Mouse (Mus musculus) thymus, adult 18-20 months (tissue): ENCODE measurements around the gene 3110070M22Rik.
"Not testable (repeated sequence)": the region's sequence is repeated elsewhere in the genome, so short reads cannot be mapped to it uniquely, and the experiment has no call there.

Source experiments
- DNase-seq, 2 experiments: peaks; one replicate each; pipeline ENCODE4 v3.0.0; 2022; ENCODE audit warnings: mixed read lengths in 2 of 2

3110070M22Rik gene

DNA sequence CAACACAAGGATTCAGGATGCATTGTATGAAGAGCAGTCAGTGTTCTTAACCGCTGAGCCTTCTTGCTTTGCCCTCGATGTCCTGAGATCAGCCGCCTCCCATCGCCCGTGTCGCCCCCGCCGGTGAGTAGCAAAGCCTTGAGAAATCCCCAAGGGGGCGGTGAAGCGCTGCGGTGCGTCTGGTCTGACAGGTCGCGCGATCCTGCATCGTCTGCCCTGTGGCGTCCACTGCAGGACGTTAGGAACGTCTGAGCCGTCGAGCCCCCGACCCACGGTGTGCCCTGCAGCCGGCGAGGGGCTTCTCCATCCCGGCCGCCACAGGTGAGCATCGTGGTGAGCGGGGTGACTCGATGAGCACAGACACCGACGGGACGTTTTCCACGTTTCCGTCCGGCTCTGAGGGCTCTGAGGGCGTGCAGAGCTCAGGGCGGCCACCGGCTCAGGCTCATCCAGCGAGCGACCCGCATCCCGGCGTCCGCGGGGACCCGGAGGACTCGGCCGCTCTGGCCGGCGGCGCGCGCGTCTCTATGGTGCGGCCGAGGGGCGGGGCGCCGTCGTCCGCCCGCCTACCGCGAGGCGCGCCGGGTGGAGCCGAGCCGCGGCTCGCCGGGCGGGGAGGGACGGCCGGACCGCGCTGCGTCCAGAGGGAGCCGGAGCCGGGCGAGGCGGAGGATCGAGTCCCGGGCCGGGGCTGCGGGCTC is at the start of gene 3110070M22Rik, which contains the start of gene Tmem267:
3110070M22Rik (minus strand) TSS at position 504 of the 701 bp plus-strand sequence.
Tmem267 (plus strand) TSS at position 160 of the 701 bp plus-strand sequence.
- peak; percentile 65 to 70 for DNase-seq

DNA sequence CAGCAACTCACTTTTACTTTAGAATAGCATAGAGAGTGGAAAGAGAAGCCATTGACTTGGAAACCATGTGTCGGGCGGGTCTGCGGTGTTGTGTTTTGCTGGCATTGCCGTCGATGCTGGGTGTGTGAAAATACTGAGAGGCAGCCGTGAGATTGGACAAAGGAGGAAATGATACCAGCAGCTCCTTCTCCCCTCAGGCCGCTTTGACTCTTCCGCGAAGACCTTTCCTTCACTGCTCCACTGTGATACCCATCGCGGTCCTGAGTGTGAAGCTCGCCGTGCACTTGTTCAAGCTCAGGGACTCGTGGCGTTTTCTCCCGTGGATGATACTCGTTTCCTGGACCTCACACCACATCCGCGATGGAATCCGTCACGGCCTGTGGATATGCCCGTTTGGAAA is 6.8 kb upstream of the 3110070M22Rik start:
- not testable (repeated sequence) for DNase-seq

DNA sequence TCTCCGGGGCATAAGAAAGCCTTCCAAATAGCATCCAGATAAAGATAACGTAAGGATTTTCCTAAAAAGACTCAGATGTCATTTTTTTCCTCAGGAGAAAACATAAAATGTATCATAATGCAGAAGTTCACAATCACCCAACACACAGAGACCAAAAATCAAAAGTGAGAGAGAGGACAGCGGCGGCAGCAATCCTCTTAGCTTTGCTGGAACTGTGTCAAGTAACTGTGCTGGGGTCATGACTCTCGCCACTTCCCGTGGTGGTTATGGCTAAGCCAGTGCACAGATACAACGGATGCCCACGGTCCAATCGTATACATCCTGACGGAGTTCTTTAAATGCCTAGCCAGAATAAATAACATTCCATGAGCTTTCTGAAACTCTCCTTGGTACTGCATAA is 3.9 kb upstream of the 3110070M22Rik start:
- DNase-seq = not testable (repeated sequence)

DNA sequence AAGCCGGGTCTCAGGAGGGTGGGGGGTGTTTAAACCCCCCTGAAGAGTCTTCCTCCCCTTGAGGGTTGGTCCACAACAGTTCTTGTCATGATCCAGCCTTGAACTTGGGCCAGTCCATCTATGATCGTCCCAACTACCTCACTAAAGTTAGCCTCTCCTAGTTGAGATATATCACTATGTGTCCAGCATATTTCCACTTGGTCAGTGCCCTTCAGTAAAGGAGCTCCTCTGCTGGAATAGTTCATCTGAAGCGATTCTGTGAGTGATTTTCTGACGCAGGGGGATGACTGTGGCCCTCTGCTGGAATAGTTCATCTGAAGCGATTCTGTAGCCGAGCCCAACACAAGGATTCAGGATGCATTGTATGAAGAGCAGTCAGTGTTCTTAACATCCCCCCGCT is 829 bp downstream of the 3110070M22Rik start:
- DNase-seq = no peak

DNA sequence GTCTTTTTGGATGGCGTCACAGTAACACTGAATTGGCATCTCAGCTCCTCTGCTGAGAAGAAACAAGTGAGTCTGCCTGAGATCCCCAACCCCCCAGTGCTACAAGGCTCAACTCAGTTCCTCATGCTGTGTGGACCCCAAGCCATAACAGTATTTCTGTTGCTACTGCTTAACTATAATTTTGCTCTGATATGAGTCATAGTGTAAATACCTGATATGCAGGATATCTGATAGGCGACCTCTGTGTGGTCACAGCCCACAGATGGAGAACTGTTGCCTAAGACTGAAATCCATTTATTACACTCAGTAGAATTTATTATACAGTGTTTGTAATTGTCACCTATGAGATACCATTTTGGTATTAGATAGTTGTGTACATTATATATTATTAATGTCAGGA is 10.4 kb downstream of the 3110070M22Rik start:
- DNase-seq = no peak

DNA sequence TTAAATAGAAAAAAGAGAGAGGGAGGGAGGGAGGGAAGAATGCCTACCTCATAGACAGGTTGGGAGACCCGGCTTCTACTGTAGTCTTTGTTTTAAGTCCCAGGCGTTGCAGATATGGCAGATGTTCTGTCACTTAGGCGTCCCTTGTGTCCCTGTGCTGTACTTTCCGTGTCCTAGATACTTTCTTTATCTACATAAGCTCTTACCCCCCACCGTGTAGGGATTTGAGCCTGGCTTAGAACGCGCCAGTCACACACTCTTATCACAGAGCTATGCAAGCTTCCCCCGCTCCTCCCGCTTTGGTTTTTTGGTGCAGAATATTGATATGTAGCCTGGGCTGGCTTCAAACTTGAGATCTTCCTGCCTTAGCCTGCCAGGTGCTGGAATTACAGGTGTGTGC is 11.6 kb downstream of the 3110070M22Rik start:
- DNase-seq = no peak

DNA sequence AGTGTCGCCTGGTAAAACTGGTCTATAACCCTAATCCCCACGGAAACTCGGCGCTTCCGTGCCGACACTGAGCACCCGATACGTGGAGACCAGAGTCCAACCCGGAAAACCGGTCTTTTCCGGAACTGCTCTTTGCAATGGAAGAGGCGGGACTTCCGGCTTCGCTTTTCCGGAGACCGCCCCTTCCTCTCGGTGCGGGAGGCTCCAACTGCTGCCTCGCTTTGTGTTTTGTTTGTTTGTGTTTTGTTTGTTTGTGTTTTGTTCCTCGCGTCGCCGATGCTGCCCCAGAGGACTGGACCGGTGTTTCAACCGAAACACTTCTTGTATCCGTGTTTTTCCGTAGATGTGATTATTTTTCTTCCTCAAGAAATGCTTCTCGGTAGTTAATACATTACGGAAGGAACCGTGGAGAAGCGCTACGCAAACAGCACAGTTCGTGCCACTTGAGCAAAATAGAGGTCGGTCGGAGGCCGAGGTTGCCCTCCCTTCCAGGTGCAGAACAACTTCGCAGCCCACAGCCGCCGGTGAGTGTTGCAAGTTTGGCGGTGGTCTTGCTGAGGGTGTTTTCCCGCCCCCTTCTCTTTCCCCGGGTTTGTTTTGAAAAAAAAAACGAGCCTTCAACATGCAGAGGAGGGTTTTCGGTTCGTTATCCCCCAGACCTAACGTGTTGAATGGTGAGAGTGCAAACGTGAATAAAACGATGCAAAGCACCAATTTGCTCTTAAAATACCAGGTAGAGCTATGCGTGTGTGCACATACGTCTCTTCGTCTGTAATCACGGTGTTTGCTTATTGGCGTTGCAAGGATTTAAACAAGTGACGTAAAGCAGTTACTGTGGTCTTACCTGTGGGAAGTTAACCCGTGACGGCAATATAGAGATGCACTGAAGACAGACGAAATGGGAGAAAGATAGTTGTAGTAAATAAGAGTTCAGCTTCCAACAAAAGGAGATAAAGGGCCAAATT is 25.3 kb downstream of the 3110070M22Rik start, which contains the start of gene 4833420G17Rik:
4833420G17Rik (plus strand) TSS at position 173 of the 965 bp plus-strand sequence.
- peak; percentile 71 to 82 for DNase-seq

DNA sequence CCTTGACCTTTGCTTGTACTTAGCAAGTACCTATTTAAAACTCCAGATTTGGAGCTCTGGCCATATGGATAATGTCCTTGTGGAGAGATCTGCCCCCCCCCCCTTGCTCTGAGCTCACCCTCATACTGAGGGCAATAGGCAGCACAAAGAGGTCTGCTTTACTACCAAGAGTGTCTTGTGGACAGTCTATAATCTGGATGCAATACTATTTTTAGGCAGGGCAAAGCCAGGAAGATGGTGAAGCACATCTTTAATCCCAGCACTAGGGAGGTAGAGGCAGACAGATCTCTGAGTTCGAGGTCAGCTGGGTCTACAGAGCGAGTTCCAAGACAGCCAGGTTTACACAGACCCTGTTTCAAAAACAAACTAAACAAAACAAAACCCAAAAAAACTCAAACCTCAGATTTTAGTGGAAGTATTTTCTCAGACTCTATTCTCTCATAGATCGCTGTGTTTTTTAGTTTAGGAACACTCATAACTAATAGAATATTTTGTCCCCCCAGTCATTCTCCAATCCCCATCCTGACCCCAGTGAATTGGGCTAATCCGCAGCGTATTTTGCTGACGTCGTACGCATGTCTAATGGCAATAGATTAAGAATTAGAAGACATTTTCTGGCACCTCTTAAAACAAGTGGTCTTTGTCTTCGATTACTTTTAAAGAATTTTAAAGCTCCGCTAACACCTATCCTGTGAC is 26.1 kb downstream of the 3110070M22Rik start:
- DNase-seq = no peak

DNA sequence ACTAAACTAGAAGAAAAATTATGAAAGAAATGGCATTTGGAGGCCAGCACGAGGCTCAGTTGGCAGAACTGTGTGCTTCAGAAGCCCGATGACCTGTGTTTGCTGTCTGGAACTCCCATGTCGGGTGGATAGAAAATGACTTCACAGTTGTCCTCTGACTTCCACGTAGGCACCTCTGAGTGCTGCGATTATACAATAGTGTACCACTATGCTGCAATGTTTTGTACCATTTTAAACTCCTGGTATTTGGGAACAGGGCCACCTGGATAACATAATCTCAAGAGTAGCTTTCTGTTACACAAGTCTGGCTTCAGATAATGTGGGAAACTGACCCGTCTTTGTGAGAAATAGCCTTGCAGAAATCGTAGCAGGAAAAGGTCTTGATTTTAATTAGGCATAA is 31.8 kb downstream of the 3110070M22Rik start:
- no peak for DNase-seq

DNA sequence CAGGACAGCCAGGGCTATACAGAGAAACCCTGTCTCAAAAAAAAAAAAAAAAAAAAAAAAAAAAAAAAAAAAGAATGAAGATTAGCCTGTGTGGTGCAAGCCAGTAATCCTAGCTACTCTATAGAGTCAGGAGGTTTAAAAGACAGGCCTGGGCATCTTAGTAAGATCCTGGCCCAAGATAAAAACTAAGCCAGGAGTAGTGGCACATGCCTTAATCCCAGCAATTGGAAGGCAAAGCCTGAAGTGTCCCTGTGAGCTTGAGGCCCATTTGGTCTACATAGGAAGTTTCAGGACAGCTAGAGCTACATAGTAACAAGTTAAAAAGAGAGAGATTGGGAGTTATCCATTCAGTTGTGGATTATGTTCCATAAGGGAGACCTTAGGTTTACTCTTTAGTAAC is 33.1 kb downstream of the 3110070M22Rik start:
- DNase-seq = no peak

DNA sequence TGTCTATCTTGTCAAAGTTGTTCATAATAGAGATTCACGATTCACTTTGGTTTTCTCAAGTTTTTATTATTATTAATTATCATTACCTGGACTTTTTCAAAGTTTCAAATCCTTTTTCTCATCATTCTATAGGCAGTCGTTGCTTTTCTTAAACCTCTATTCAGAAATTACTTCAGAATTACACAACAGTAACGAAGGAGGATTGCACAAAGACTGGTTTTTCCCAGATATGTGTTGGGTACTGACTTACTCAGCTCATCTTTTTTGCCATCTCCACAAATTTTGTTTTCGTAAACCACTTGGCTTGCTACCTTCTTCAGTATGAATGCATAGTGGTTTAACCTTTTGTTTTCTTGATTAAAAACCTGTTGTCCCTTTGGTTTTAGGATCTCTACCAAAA is 34.6 kb downstream of the 3110070M22Rik start:
- no peak for DNase-seq

DNA sequence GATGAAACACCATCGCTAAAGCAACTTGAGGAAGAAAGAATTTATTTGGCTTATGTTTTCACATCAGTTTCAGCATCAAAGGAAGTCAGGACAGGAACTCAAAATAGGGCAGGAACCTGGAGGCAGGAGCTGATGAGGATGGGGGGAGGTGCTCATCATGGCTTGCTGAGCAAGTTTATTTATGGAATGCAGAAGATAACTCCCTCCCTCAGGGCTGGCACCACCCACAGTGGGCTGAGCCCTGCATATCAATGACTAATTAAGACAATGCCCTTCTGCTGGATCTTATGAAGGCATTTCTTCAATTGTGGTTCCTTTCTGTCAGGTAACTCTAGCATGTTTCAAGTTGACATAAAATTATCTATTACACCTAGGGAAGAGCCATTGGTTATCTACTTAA is 45.9 kb downstream of the 3110070M22Rik start:
- no peak for DNase-seq
